Mouse (Mus musculus): ENCODE data around the gene Syne4. TPM values are rescaled to one million over a fixed set of nuclear protein-coding genes. Genes with fewer than 3 reads are reported as not detected.

Syne4 gene
- total RNA-seq, 2 experiments from 2014 or later: 6.3 TPM; not detected in 1

DNA sequence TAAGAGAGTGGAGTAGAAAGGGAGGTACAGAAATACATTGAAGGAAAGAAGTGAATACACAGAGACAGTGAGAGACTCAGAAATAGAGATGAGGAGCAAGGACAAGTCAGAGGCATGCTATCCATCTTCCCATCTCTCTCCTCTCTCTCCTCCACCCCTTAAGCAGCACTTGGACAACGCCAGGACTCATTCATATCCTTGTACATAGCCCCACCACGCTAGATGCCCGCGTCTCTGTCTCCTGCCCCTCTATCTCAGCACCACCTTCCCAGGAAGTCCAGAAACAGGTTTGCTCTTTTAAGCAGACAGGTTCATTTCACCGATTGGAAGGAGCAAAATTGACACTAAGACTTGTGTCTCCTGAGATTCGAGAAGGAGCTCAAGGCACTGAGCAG is 48.7 kb downstream of the Syne4 start:
- ATAC-seq (replicated peaks; ENCODE audit: poor library complexity, severe bottlenecking): no peak

DNA sequence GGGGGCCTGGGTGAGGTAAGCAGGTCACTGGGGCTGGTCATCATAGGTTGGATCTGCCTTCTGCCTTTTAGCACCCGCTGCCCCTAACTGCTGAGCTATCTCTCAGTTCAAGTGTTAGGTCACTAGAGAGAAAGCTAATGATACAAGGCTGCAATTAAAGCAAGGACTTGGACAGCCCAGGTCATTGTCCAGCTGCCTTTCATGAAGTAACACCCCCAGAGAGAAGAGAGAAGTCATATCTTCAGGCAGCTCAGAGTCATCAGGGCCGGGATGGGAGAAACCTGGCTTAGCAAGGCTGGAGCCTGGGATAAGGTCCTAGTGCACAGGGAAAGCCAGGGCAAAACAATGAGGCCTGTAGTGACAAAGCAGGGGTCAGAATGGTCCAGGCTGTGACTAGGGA is 52.9 kb downstream of the Syne4 start:
- ATAC-seq (replicated peaks; ENCODE audit: poor library complexity, severe bottlenecking): no peak

Other genes with a start within 250 kb of the Syne4 start
Only the 30 nearest of the 32 such genes appear.
- 7.0 and 9.2 TPM in 2 replicates for gene Zfp82, start 241.9 kb upstream of the Syne4 start, total RNA-seq (2014; fragmentation: Nextera tagmentation)
- gene Zfp82, start 241.9 kb upstream of the Syne4 start, total RNA-seq (2017): 3.0 and 9.6 TPM in 2 replicates
- gene Gm26920, start 224.4 kb upstream of the Syne4 start, total RNA-seq (2014; fragmentation: Nextera tagmentation): 2.8 TPM in 1 of 2 replicates, not detected in the other
- gene Gm26920, start 224.4 kb upstream of the Syne4 start, total RNA-seq (2017): not detected in 2 replicates
- gene Zfp566, start 224.3 kb upstream of the Syne4 start, total RNA-seq (2014; fragmentation: Nextera tagmentation): 7.6 and 15.7 TPM in 2 replicates
- 3.2 and 6.0 TPM in 2 replicates for gene Zfp566, start 224.3 kb upstream of the Syne4 start, total RNA-seq (2017)
- 41.6 and 58.5 TPM in 2 replicates for gene Zfp260, start 220.0 kb upstream of the Syne4 start, total RNA-seq (2014; fragmentation: Nextera tagmentation)
- 26.1 and 28.7 TPM in 2 replicates for gene Zfp260, start 220.0 kb upstream of the Syne4 start, total RNA-seq (2017)
- 9.7 and 13.3 TPM in 2 replicates for gene Zfp382, start 192.9 kb upstream of the Syne4 start, total RNA-seq (2014; fragmentation: Nextera tagmentation)
- 7.7 and 8.3 TPM in 2 replicates for gene Zfp382, start 192.9 kb upstream of the Syne4 start, total RNA-seq (2017)
- gene Zfp146, start 145.1 kb upstream of the Syne4 start, total RNA-seq (2014; fragmentation: Nextera tagmentation): 52.0 and 61.0 TPM in 2 replicates
- 80.7 and 101 TPM in 2 replicates for gene Zfp146, start 145.1 kb upstream of the Syne4 start, total RNA-seq (2017)
- not detected in 2 replicates for gene Cox7a1, start 130.7 kb upstream of the Syne4 start, total RNA-seq (2014; fragmentation: Nextera tagmentation)
- 1.5 TPM in 1 of 2 replicates, not detected in the other for gene Cox7a1, start 130.7 kb upstream of the Syne4 start, total RNA-seq (2017)
- 236 and 240 TPM in 2 replicates for gene Capns1, start 116.0 kb upstream of the Syne4 start, total RNA-seq (2014; fragmentation: Nextera tagmentation)
- 176 and 196 TPM in 2 replicates for gene Capns1, start 116.0 kb upstream of the Syne4 start, total RNA-seq (2017)
- 79.3 and 81.3 TPM in 2 replicates for gene Polr2i, start 82.9 kb upstream of the Syne4 start, total RNA-seq (2014; fragmentation: Nextera tagmentation)
- 62.3 and 79.3 TPM in 2 replicates for gene Polr2i, start 82.9 kb upstream of the Syne4 start, total RNA-seq (2017)
- 113 and 115 TPM in 2 replicates for gene Tbcb, start 82.5 kb upstream of the Syne4 start, total RNA-seq (2014; fragmentation: Nextera tagmentation)
- gene Tbcb, start 82.5 kb upstream of the Syne4 start, total RNA-seq (2017): 48.2 and 53.7 TPM in 2 replicates
- not detected in 2 replicates for gene Ovol3, start 79.1 kb upstream of the Syne4 start, total RNA-seq (2014; fragmentation: Nextera tagmentation)
- not detected in 2 replicates for gene Ovol3, start 79.1 kb upstream of the Syne4 start, total RNA-seq (2017)
- gene Thap8, start 34.7 kb upstream of the Syne4 start, total RNA-seq (2014; fragmentation: Nextera tagmentation): not detected in 2 replicates
- gene Thap8, start 34.7 kb upstream of the Syne4 start, total RNA-seq (2017): 0.57 TPM in 1 of 2 replicates, not detected in the other
- gene Wdr62, start 34.4 kb upstream of the Syne4 start, total RNA-seq (2014; fragmentation: Nextera tagmentation): 21.6 and 29.4 TPM in 2 replicates
- 4.0 and 5.8 TPM in 2 replicates for gene Wdr62, start 34.4 kb upstream of the Syne4 start, total RNA-seq (2017)
- gene Clip3, start 23.1 kb upstream of the Syne4 start, total RNA-seq (2014; fragmentation: Nextera tagmentation): not detected in 2 replicates
- gene Clip3, start 23.1 kb upstream of the Syne4 start, total RNA-seq (2017): not detected in 2 replicates
- gene Alkbh6, start 6.1 kb upstream of the Syne4 start, total RNA-seq (2014; fragmentation: Nextera tagmentation): 32.6 and 33.3 TPM in 2 replicates
- gene Alkbh6, start 6.1 kb upstream of the Syne4 start, total RNA-seq (2017): 30.1 and 35.5 TPM in 2 replicates
- 0.60 TPM in 1 of 2 replicates, not detected in the other for gene E130208F15Rik, start 6.9 kb downstream of the Syne4 start, total RNA-seq (2014; fragmentation: Nextera tagmentation)
- gene E130208F15Rik, start 6.9 kb downstream of the Syne4 start, total RNA-seq (2017): 1.6 and 2.5 TPM in 2 replicates
- 10.5 and 11.8 TPM in 2 replicates for gene Sdhaf1, start 9.1 kb downstream of the Syne4 start, total RNA-seq (2014; fragmentation: Nextera tagmentation)
- gene Sdhaf1, start 9.1 kb downstream of the Syne4 start, total RNA-seq (2017): 7.8 and 12.9 TPM in 2 replicates
- not detected in 2 replicates for gene Lrfn3, start 48.0 kb downstream of the Syne4 start, total RNA-seq (2014; fragmentation: Nextera tagmentation)
- not detected in 2 replicates for gene Lrfn3, start 48.0 kb downstream of the Syne4 start, total RNA-seq (2017)
- 665 and 703 TPM in 2 replicates for gene Tyrobp, start 99.0 kb downstream of the Syne4 start, total RNA-seq (2014; fragmentation: Nextera tagmentation)
- gene Tyrobp, start 99.0 kb downstream of the Syne4 start, total RNA-seq (2017): 270 and 287 TPM in 2 replicates
- 64.6 and 70.7 TPM in 2 replicates for gene Hcst, start 105.0 kb downstream of the Syne4 start, total RNA-seq (2014; fragmentation: Nextera tagmentation)
- 9.0 and 31.6 TPM in 2 replicates for gene Hcst, start 105.0 kb downstream of the Syne4 start, total RNA-seq (2017)
- gene Nfkbid, start 106.9 kb downstream of the Syne4 start, total RNA-seq (2014; fragmentation: Nextera tagmentation): 16.0 and 16.3 TPM in 2 replicates
- gene Nfkbid, start 106.9 kb downstream of the Syne4 start, total RNA-seq (2017): 6.8 and 15.1 TPM in 2 replicates
- not detected in 2 replicates for gene Aplp1, start 130.7 kb downstream of the Syne4 start, total RNA-seq (2014; fragmentation: Nextera tagmentation)
- gene Aplp1, start 130.7 kb downstream of the Syne4 start, total RNA-seq (2017): not detected in 2 replicates
- not detected in 2 replicates for gene Kirrel2, start 142.9 kb downstream of the Syne4 start, total RNA-seq (2014; fragmentation: Nextera tagmentation)
- gene Kirrel2, start 142.9 kb downstream of the Syne4 start, total RNA-seq (2017): not detected in 2 replicates
- not detected in 2 replicates for gene Nphs1, start 143.5 kb downstream of the Syne4 start, total RNA-seq (2014; fragmentation: Nextera tagmentation)
- gene Nphs1, start 143.5 kb downstream of the Syne4 start, total RNA-seq (2017): 0.56 and 0.57 TPM in 2 replicates
- 2.2 TPM in 1 of 2 replicates, not detected in the other for gene Prodh2, start 178.8 kb downstream of the Syne4 start, total RNA-seq (2014; fragmentation: Nextera tagmentation)
- not detected in 2 replicates for gene Prodh2, start 178.8 kb downstream of the Syne4 start, total RNA-seq (2017)
- 7.0 and 8.6 TPM in 2 replicates for gene Arhgap33, start 220.3 kb downstream of the Syne4 start, total RNA-seq (2014; fragmentation: Nextera tagmentation)
- 3.7 and 3.8 TPM in 2 replicates for gene Arhgap33, start 220.3 kb downstream of the Syne4 start, total RNA-seq (2017)
- gene Hspb6, start 237.4 kb downstream of the Syne4 start, total RNA-seq (2014; fragmentation: Nextera tagmentation): 3.8 and 14.9 TPM in 2 replicates
- 3.6 and 3.9 TPM in 2 replicates for gene Hspb6, start 237.4 kb downstream of the Syne4 start, total RNA-seq (2017)
- gene Proser3, start 237.5 kb downstream of the Syne4 start, total RNA-seq (2014; fragmentation: Nextera tagmentation): 7.3 and 15.8 TPM in 2 replicates
- gene Proser3, start 237.5 kb downstream of the Syne4 start, total RNA-seq (2017): 2.8 and 9.2 TPM in 2 replicates
- gene Lin37, start 245.0 kb downstream of the Syne4 start, total RNA-seq (2014; fragmentation: Nextera tagmentation): 45.4 and 96.9 TPM in 2 replicates
- 23.5 and 25.3 TPM in 2 replicates for gene Lin37, start 245.0 kb downstream of the Syne4 start, total RNA-seq (2017)
- 26.3 and 38.5 TPM in 2 replicates for gene U2af1l4, start 248.5 kb downstream of the Syne4 start, total RNA-seq (2014; fragmentation: Nextera tagmentation)
- 58.6 and 87.2 TPM in 2 replicates for gene U2af1l4, start 248.5 kb downstream of the Syne4 start, total RNA-seq (2017)